Mouse (Mus musculus) brain, embryonic 14.5 days (tissue): Measurements from ENCODE around the gene Ppp1r11. TPM values are rescaled to one million over a fixed set of nuclear protein-coding genes. Genes with fewer than 3 reads are reported as not detected.

ENCODE experiments used
- DNase-seq: peaks from one replicate; pipeline ENCODE4 v3.0.0-alpha.2; 2011; ENCODE audit warnings: low read depth
- CTCF ChIP-seq: fragments of 200-500 bp; IDR thresholded peaks from 2 replicates; pipeline ENCODE4 v1.5.1; 2012; ENCODE audit warnings: inconsistent platforms, mild to moderate bottlenecking, moderate library complexity, borderline replicate concordance; ENCODE audit not compliant: insufficient read depth, insufficient read length; ENCODE audit errors: extremely low read depth
- POLR2A ChIP-seq: fragments of 200-500 bp; IDR thresholded peaks from 2 replicates; pipeline ENCODE4 v1.6.1; 2012; ENCODE audit warnings: mild to moderate bottlenecking, inconsistent platforms, borderline replicate concordance; ENCODE audit not compliant: poor library complexity, insufficient read depth, insufficient read length, severe bottlenecking; ENCODE audit errors: extremely low read depth
- polyA plus RNA-seq: library from polyadenylated mRNA; depleted of rRNA; stranded (reverse); fragments of >200 nt; gene quantifications from 2 replicates; pipeline ENCODE4 v1.2.3, GENCODE M21; 2012

The Ppp1r11 gene
- polyA plus RNA-seq, 1 experiment, result 143 TPM

- no peak for DNase-seq
- TF ChIP-seq CTCF, result no peak
- TF ChIP-seq POLR2A, result no peak
These were observed 31.0 kb upstream of the Ppp1r11 start for GRCm38 (mm10) chr17:36982253-36983155.

DNA sequence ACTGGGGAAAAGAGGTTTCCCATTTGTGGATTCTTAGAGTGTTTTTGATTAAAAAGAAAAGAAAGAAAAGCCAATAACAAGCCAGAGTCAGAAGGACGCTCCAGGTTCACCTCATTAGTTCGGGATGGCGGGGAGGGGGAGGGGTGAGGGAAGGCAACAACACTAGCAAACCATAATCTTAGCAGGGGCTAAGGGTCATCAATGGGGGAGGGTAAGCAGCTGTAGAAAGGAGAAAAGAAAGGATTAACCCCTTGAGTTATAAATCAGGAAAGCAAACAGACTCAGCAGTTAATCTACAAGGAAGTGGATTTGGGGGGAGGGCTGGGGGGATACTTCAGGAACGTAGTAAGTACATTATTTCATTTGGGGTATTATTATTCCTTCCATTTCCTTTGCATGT lies 30.3 kb upstream of the Ppp1r11 start:
- TF ChIP-seq CTCF, result no peak
- no peak for TF ChIP-seq POLR2A
- no peak for DNase-seq

GRCm38 (mm10) chr17:36981221-36981813 lies 29.8 kb upstream of the Ppp1r11 start, which contains the start of gene 2410137M14Rik:
Gene 2410137M14Rik (minus strand): TSS chr17:36981237.
- DNase-seq, result no peak
- TF ChIP-seq CTCF (no peak), POLR2A (no peak)

DNA sequence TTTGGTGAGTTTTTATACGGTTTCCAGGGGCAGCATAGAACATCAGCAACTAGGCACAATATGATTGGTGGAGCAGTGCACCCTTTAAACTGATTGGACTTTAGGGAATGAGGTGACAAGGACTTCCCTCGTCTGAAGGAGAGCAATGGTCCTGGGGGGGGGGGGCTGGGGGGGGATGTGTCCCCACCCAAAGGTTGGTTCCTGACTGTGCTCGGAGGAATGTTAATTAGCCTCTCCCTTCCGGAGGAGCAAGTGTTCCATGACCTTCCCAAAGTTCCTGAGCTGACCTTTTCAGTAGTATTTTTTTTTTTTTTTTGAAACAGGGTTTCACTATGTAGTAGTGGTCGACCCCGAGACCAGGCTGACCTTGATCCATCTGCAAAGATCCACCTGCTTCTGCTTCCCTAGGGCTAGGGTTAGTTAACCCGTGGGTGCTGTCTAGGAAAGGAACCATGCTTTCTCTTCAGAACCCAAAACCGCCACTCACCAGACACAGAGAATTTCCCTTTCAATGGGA lies 21.8 kb upstream of the Ppp1r11 start:
- no peak for DNase-seq
- TF ChIP-seq POLR2A (no peak), CTCF (no peak)

DNA sequence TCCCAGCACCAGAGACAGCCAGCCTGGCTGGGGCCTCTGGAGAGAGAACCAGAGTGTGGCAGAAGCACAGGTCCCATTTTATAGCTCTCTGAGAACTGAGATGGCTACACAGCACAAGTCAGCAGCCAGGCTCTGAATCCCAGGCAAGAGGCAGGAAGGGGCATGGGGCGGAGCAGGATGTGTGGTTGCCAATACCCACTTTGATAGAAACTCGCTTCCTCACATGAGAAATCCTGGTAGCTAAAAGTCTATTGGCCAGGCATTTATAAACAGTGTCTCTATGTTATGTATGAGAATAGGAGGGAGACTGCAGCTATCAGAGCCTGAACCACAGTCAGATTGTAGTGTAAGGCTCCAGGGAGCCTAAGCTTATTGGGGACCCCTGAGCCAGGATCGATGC lies 21.2 kb upstream of the Ppp1r11 start:
- no peak for DNase-seq
- TF ChIP-seq CTCF (no peak), POLR2A (no peak)

- TF ChIP-seq CTCF, result no peak
- no peak for TF ChIP-seq POLR2A
- DNase-seq, result no peak
These were observed 19.8 kb upstream of the Ppp1r11 start for GRCm38 (mm10) chr17:36971172-36971850.

GRCm38 (mm10) chr17:36970316-36970890 lies 18.9 kb upstream of the Ppp1r11 start:
- DNase-seq, result no peak
- TF ChIP-seq POLR2A (no peak), CTCF (no peak)

- DNase-seq, result no peak
- no peak for TF ChIP-seq POLR2A
- no peak for TF ChIP-seq CTCF
These were observed 15.3 kb upstream of the Ppp1r11 start for GRCm38 (mm10) chr17:36966875-36967274.

GRCm38 (mm10) chr17:36961125-36961524 lies 9.6 kb upstream of the Ppp1r11 start:
- no peak for DNase-seq
- TF ChIP-seq POLR2A (no peak), CTCF (no peak)

- TF ChIP-seq CTCF (no peak), POLR2A (no peak)
- DNase-seq, result no peak
These were observed 7.3 kb upstream of the Ppp1r11 start for GRCm38 (mm10) chr17:36958884-36959283.
